Mouse (Mus musculus): ENCODE measurements around the gene Ptch2.
A peak's percentile ranks its signal among the peaks of the same experiment; 100 is the strongest.

Ptch2 gene

DNA sequence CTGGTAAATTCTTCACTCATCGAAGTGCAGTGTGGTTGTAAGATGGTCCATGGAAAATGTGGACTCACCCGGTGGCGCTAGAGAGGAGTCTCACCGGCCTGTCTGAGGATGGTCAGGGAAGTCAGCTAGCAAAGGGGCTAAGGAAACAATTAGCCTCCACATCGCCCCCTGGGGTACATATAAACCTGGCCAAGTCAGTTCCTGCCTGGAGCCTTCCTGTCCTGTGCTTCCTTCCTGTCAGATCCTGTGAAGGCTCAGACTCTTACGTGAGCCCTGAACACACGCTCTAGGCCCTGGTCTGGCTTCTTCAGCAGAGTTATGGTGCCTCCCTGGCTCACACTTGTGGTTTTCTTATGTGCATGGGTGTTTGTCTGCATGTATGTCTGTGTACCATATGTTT is 5.3 kb downstream of the Ptch2 start:
- DNase-seq (ENCODE audit: inconsistent age in 2 of 2, low spot score in 1 of 2): peak in 1 of 2 experiments; percentile 70

DNA sequence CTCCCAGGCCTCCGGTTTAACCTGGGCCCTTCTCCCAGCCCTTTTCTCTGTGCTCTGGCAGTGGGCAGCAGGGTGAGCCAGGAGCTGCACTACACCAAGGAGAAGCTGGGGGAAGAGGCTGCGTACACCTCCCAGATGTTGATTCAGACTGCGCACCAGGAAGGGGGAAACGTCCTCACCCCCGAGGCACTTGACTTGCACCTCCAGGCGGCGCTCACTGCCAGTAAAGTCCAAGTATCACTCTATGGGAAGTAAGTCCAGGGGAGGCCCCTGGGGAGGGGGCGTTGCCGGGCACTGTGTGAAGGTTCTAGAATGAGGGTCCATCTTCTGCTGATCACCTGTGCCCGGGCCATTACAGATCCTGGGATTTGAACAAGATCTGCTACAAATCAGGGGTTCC is 8.8 kb downstream of the Ptch2 start:
- no peak for DNase-seq (ENCODE audit: inconsistent age in 2 of 2, low spot score in 1 of 2)

DNA sequence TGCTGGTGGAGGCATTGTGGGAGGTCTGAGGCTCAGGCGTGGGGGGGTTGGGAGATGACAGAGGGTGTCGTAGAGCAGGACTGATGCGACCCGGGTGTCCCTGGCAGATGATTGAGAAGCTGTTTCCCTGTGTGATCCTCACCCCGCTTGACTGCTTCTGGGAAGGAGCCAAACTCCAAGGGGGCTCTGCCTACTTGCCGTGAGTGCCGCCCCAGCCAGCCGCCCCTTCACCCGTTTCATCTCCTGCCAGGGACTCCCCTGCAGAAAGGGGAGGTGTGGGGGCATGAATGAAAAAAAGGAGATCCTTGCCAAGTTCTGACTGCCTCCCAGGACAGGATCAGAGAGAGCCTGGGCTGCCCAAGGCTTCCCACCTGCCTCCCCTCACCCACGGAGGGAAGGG is 9.3 kb downstream of the Ptch2 start:
- peak in 1 of 2 experiments; percentile 49 for DNase-seq (ENCODE audit: inconsistent age in 2 of 2, low spot score in 1 of 2)

DNA sequence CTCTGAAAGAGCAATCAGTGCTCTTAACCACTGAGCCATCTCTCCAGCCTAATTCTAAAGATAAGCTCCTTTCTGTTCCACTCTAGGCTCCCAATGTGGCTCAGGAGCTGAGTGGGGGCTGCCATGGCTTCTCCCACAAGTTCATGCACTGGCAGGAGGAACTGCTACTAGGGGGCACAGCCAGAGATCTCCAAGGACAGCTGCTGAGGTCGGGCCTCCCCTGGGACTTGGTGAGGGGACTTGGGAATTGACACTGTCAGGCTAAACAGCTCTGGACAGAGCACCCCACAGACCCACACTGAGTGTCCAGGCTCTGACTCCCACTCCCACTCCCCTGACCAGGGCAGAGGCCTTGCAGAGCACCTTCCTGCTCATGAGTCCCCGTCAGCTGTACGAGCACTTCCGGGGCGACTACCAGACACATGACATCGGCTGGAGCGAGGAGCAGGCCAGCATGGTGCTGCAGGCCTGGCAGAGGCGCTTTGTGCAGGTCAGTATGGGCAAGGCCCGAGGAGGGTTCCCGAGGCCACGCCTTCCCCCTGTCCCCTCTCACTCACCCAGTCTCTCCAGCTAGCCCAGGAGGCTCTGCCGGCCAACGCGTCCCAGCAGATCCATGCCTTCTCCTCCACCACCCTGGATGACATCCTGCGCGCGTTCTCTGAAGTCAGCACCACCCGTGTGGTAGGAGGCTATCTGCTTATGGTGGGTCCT is 12.1 kb downstream of the Ptch2 start:
- DNase-seq (ENCODE audit: inconsistent age in 2 of 2, low spot score in 1 of 2): no peak

DNA sequence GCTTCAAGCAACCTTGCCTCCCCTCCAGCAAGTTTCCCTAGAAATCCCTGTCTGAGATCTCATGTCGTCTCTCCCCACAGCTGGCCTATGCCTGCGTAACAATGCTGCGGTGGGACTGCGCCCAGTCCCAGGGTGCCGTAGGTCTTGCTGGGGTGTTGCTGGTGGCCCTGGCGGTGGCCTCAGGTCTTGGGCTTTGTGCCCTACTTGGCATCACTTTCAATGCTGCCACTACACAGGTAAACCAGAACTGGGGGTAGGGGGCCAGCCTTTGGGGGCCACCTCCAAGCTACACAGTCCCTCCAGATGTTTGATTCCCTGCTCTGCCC is 12.6 kb downstream of the Ptch2 start:
- peak in 1 of 2 experiments; percentile 8 for DNase-seq (ENCODE audit: inconsistent age in 2 of 2, low spot score in 1 of 2)

DNA sequence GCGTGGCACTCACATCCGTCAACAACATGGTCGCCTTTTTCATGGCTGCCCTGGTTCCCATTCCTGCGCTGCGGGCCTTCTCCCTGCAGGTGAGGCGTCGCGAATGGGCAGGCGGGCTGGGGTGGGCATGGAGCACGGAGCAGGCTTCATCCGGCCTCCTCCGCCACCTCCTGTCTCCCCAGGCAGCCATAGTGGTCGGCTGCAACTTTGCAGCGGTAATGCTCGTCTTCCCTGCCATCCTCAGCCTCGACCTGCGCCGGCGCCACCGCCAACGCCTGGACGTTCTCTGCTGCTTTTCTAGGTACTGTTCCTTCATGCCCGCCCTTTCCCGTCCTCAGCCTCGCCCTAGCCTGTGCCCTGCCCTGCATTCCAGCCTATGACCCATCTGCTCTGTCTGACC is 13.5 kb downstream of the Ptch2 start:
- DNase-seq (ENCODE audit: inconsistent age in 2 of 2, low spot score in 1 of 2): no peak

DNA sequence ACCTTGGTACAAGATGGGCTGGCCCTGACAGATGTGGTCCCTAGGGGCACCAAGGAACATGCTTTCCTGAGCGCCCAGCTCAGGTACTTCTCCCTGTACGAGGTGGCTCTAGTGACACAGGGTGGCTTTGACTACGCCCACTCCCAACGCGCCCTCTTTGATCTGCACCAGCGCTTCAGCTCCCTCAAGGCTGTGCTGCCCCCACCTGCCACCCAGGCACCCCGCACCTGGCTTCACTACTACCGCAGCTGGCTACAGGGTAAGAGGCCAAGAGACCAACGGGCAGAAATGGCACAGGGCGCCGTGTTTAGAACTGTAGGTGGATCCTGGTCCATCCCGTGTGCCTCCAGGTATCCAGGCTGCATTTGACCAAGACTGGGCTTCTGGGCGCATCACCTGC is 14.4 kb downstream of the Ptch2 start:
- no peak for DNase-seq (ENCODE audit: inconsistent age in 2 of 2, low spot score in 1 of 2)

DNA sequence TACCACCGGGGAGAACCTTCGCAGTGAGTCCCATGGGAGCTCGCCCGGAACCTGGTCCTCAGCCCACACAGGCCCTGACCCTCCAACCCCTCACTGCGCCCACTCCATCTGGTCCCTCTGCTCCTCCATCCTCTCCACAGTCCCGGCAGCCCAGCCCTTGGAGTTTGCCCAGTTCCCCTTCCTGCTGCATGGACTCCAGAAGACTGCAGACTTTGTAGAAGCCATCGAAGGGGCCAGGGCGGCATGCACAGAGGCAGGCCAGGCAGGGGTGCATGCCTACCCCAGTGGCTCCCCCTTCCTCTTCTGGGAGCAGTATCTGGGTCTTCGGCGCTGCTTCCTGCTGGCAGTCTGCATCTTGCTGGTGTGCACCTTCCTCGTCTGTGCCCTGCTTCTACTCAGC is 15.1 kb downstream of the Ptch2 start:
- DNase-seq (ENCODE audit: inconsistent age in 2 of 2, low spot score in 1 of 2): no peak

DNA sequence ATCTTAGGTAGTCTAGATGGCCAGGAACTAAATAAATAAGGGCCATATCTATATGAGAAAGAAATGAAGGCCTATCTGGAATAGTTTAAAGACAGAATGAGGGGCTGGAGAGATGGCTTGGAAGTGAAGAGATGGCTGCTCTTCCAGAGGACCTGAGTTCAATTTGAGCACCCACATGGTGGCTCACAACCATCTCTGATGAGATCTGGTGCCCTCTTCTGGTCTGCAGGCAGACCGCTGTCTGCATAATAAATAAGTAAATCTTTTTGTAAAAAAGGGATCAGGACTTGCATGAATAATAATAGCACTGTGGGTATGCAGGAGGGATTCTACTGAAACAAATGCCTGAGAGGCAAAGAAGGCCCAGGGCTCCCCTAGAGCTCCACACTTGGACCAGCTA is 17.4 kb downstream of the Ptch2 start:
- DNase-seq (ENCODE audit: inconsistent age in 2 of 2, low spot score in 1 of 2): no peak

DNA sequence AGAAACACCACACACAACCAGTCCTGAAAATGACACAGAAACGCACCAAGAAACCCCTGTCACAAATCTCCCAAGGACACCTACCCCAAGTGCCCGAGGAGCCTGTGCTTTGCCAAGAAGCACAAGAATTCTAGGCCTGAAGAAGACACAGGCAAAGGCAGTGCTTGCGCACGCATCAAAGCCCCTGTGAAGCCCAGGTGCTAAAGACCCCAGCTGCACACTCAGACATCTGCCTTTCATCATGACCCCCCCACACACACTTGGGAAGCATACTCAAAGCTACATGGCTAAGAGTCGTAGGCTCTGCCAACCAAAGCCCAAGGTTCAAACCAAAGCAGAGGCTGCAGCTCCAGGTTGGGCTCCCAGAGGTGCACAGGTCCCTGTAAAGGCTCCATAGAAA is 19.7 kb downstream of the Ptch2 start:
- no peak for DNase-seq (ENCODE audit: inconsistent age in 2 of 2, low spot score in 1 of 2)

DNA sequence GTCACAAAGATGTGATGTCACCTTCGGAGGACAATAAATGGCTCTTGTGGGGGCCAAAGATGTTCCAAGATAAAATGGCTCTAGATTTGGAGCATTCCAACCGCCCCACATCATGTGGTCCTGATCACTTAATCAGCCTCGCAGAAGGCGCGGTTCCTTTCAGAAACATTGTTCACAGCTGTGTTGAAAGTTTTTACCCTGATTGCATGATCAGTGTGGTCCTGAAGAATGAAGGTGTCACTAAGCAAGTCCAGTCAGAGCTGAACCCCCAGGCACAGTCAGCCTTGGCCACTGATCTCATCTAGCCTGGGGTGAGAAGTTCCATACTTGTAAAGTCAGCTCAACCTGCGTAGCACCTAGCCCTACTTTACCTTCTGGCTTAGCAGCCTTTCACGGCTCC is 22.1 kb downstream of the Ptch2 start:
- no peak for DNase-seq (ENCODE audit: inconsistent age in 2 of 2, low spot score in 1 of 2)

DNA sequence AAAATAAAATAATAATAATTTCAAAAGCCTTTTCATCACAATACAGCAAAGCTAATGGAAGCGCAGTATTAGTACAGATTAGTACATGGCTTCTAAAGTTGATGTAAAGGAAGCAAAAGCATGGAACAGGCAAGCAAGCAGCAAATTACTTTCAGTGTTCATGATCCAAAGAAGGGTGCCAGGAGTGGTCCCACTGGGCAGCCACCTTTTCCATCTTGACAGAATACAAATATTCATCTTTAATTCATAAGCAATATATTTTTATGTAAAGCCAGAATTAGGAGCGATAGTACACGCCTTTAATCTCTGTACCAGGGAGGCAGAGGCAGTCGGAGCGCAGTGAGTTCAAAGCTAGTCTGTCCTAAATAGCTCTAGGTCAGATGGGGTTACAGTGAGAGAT is 23.8 kb downstream of the Ptch2 start:
- no peak for DNase-seq (ENCODE audit: inconsistent age in 2 of 2, low spot score in 1 of 2)

DNA sequence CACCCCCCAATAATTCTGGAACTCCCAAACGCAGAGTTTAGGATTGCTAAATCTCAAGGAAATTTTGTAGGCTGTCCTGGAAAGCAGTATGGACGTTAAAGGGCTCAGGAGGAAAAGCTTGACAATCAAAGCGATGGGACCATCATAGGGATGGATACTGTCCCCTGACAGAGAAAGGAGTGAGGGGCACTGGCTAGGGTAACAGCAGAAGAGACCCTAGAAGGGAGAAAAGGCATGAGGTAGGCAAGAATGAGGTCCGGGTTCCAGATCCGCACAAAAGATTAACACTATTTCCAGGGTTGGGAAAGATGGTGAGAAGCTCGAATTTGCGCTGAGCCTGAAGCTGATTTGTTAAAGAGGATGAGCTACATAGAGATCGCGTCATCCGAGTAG is 24.2 kb downstream of the Ptch2 start:
- no peak for DNase-seq (ENCODE audit: inconsistent age in 2 of 2, low spot score in 1 of 2)

DNA sequence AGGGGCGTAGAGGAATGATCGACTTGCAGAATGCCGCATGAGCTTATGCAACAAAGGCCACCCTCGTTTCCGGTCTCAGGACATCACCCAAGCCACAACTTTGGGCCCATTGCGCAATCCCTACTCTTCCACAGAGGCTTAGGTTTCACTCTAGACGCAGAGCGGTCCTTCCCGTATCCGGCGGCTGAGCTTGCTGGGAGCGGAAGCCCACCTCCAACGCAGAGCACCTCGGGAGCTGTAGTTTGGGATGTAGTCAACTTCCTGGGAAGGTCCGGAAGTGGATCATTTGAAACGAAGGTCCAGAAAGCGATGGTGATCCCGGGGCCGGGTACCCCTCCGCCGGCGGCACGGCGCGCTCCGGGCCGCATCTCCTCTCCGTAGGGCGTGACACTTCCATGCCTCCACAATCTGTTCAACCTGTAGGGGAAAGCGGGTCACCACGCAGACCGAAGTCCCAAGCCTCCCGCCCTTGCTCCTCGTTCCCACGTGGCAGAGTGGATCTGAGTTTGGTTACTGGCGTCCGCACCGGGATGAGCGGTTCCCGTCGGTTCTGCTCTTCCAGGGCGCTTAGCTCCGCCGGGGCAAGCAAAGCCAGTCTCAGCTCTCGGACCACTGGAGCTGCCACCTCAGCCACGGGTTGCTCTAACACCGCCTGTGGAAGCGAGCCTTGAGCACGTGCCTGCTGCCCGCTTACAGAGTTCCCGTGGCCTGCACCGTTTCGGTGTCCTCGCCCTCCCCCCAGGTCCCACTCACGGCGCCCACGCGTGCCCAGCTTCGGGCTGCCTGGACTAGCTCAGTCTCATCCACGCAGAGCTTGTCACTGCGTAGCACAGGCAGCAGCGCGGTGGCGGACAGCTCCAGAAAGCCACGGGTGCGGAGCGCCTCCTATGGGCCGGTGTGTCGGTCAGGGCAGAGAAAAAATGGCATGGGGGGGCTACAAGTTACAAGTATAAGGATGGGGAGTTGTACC is 24.9 kb downstream of the Ptch2 start:
- peak; percentile 98 to 99 for DNase-seq (ENCODE audit: inconsistent age in 2 of 2, low spot score in 1 of 2)

DNA sequence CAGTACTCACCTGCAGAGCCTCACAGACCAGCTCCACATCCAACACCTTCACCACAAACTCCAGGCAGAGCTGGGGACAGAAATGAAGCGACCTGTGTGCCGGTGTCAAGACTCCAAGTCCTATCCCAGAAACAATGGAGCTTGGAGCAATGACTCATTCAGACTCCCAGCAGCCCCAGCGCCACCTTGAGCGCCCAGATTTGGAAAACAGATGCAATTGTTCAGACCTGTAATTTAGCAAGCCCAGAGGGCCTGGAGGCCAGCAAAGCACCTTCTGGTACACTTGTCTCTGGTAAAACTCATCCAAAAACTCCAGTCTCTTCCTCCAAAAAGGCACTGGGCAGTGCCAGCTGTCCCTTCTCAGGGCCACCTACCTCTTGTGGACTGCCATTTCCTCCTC is 26.3 kb downstream of the Ptch2 start:
- peak in 1 of 2 experiments; percentile 64 for DNase-seq (ENCODE audit: inconsistent age in 2 of 2, low spot score in 1 of 2)

DNA sequence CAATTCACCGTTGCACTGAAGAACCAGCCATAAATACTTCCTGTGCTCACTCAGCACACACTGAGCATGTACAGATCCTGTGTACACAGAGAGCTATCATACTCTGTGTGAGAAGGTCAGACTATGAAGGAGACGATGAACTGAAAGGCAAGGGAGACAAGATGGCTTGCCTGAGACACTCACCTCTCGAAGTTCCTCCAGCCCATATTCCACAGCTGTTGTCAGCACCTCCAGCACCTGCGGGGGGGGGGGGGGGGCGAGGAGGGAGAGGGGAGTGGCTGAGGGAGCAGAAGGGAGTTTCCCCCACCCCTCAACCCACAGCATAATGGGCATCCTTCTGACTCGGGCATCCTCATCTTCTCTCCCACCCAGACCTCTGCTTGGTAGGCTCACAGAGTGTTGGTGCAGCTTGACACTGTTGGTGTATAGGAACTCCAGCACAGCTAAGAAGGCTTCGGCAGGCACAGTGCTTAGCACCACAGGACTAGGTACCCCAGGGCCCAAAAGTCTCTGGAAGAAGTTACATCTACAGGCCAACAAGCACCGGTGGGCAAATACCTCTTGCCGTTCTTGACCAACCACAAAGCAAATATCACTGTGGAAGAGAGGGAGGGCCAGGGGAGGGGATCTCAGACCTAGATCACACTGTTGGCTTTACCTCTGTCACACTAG is 27.8 kb downstream of the Ptch2 start:
- no peak for DNase-seq (ENCODE audit: inconsistent age in 2 of 2, low spot score in 1 of 2)

DNA sequence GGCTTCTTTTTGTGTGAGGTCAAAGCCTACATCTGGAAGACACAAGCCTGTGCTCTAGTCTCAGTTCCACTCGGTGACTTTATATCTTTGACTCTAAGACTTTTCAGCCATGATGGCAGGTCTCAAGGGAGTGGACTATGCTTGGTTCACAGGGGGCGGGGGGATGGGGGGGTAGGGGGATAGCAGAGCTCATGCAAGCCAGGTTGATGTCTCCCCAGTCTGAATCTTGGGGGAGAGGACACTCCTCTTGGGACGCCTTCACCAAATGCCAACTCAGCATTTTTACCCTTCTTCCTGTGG is 28.3 kb downstream of the Ptch2 start:
- DNase-seq (ENCODE audit: inconsistent age in 2 of 2, low spot score in 1 of 2): no peak

DNA sequence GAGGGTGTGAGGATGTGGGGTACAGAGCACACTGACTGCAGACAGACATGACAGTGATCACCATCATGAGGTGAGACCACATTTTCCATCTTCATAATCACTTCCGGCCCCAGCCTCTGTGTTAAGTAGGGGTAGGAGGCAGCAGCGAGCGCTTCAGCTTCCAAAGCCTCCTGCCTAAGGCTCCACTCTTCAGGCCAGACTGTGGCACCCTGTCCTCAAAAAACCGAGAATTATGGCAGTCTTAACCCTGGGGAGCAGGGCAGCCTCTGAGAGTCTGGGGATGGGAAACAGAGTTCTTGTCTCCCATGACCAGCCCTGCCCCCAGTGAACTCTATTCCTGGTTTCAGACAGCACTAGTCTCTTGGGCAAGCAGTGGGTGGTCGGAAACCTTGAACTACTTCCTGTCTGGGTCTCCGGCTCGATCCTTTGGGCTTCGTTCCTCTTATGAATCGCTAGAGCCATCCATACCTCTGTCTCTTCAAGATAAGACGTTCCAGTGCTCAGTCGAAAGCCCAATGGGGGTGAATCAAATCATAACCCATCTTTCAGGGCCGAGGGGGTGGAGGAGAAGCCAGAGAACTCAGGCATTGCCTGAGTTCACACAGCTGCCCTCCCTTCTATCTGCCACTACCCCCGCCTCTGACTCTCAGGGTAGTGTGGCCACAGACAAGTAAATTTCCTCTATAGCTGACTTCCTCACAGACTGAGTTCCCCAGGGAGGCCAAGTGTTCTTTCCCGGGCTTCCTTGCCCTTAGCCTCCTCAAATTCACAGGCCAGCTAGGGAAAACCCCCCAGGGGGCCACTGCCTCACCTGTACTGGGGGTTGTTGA is 28.9 kb downstream of the Ptch2 start:
- peak; percentile 50 to 83 for DNase-seq (ENCODE audit: inconsistent age in 2 of 2, low spot score in 1 of 2)

DNA sequence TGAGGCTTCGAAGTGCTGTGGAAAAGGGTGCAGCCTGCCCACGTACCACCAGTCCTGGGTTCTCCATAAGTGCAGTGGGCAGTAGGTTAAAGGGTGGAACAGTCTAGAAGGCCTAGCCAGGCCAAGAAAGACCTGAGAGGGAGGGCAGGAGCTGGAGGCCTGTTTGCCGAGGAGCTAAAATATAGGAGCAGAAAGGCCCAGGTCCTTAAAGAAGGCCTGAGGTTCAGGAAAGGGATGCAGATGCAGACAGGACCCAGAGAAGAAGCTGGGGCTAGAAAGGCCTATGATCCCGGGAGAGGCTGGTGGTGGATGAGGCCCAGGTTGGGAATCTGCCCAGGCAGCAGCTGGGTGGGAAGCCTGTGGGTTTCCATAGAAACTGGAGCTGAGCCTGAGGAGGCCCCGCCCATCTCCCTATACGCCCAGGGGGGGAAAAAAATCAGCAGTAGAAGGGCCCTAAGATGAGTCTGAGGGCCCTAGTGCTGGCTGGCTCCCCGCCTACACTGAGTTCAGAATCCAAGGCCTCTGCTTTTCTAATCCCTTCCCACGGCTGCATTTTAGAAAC is 29.6 kb downstream of the Ptch2 start, which contains the start of gene Btbd19:
Gene Btbd19, minus strand, starts transcription at position 378 of the 562 bp plus-strand sequence.
- peak in 1 of 2 experiments; percentile 59 for DNase-seq (ENCODE audit: inconsistent age in 2 of 2, low spot score in 1 of 2)

DNA sequence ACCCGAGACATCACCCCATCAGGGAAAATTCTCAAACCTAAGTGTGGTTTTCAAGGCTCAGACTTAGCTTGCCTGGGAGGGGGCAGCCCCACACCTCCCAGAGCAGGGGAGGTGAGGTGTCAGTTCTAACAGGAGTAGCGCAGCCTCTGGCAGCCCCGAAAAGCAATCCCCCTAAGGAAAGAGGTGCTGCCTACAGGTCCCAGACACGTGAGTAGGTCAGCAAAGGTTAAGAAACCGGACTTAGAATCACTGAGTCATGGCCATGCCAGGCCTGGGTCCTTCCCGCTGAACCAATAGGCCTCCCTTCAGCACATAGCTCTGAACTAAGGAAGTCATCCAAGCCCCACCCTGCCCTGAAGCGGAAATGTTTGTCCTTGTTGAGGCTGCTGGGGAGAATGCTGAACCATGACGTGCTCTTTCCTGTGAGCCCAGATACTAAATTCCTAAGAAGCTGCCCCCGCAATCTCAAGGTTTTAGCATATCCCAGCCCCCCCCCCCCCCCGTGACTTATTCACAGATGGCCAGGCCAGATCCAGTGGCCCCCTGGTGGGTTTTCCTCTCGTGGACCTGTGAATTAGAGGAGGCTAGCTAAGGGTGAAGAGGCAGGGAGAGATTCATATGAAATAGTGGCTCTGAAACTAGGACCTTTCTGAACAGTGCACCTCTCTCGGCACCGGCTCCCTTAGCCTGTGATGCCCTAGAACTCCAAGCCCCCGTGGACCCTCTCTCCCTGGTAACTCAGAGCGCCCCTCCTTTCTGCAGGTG is 30.2 kb downstream of the Ptch2 start:
- peak; percentile 85 to 92 for DNase-seq (ENCODE audit: inconsistent age in 2 of 2, low spot score in 1 of 2)
